Mouse (Mus musculus): ENCODE measurements around the gene Ndufb3.
"Not testable (repeated sequence)": the region's sequence is repeated elsewhere in the genome, so short reads cannot be mapped to it uniquely, and the experiment has no call there.

Gene Ndufb3

GRCm38 (mm10) chr1:58616176-58616575 is 30.0 kb downstream of the Ndufb3 start:
- no peak for DNase-seq (ENCODE audit: extremely low spot score, low read depth, low spot score)

DNA sequence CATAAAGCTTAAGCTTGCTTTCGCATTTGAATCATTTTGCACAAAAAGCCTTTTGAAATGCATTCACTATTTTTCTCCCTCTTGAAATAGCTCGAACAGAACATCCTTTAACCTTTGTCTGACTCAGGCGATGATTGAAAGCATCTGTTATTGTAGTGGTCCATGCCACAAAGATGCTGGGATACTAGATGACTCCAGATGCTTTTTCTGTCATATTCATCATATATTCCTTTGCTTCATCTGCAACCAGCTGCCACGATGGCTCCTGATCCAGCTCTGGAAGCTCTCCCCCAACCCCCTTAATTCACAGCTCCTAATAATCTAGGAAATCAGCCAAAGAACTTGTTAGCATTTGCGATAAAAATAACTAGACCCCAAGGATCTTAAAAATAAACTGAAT is 30.9 kb downstream of the Ndufb3 start:
- no peak for DNase-seq (ENCODE audit: extremely low spot score, low read depth, low spot score)

- DNase-seq (ENCODE audit: extremely low spot score, low read depth, low spot score) = no peak
Observed at GRCm38 (mm10) chr1:58617978-58618668, 31.9 kb downstream of the Ndufb3 start.

- DNase-seq (ENCODE audit: extremely low spot score, low read depth, low spot score) = no peak
Observed at GRCm38 (mm10) chr1:58618766-58619165, 32.6 kb downstream of the Ndufb3 start.

GRCm38 (mm10) chr1:58621251-58621650 is 35.1 kb downstream of the Ndufb3 start:
- DNase-seq (ENCODE audit: extremely low spot score, low read depth, low spot score) = no peak

GRCm38 (mm10) chr1:58621996-58622748 is 36.0 kb downstream of the Ndufb3 start:
- no peak for DNase-seq (ENCODE audit: extremely low spot score, low read depth, low spot score)

DNA sequence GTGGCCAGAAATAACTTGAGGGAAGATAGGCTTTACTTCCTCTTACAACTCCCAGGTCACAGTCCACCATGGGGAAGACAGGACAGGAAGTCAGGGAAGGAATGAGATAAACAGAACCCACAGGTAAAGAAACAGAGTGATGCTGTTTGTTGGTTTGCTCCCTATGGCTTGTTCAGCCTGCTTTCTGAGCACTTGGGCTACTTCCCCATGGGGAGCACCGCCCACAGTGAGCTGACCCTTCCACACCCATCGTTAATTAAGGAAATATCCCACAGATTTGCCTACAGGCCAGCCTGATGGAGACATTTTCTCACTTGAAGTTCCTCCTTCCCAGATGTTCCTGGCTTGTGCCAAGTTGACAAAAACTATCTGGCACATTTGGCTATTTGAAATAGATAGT is 42.7 kb downstream of the Ndufb3 start:
- not testable (repeated sequence) for DNase-seq (ENCODE audit: extremely low spot score, low read depth, low spot score)
